Mouse (Mus musculus) activated CD4-positive, CD25-positive, alpha-beta regulatory T cell, adult 4 months (primary cell): ENCODE data around the gene Hp. TPM values are rescaled to one million over a fixed set of nuclear protein-coding genes. Genes with fewer than 3 reads are reported as not detected.

ENCODE experiments used
- ATAC-seq: one replicate; pipeline ENCODE4 v1.8.0; 2017
- polyA plus RNA-seq, 2 experiments: library from polyadenylated mRNA; unstranded; fragments of 100-300 nt; shearing (Covaris generic); gene quantifications; one replicate each; pipeline ENCODE4 v1.2.1; 2017

The Hp gene
- polyA plus RNA-seq: not detected

- no peak for ATAC-seq
Measured at GRCm38 (mm10) chr8:109578900-109579301, at the start of gene Hp. Gene Hp (minus strand): TSS chr8:109579172.

- ATAC-seq: no peak
Measured at GRCm38 (mm10) chr8:109628638-109629037, 49.7 kb upstream of the Hp start.

- no peak for ATAC-seq
Measured at GRCm38 (mm10) chr8:109615569-109615968, 36.6 kb upstream of the Hp start.

- ATAC-seq: peak; percentile 77
Measured at GRCm38 (mm10) chr8:109614243-109615210, 35.6 kb upstream of the Hp start, which contains the start of gene Pkd1l3. Gene Pkd1l3 (plus strand): TSS chr8:109614517.

GRCm38 (mm10) chr8:109609153-109609502 is 30.2 kb upstream of the Hp start:
- ATAC-seq: no peak

- ATAC-seq: peak; percentile 97
Measured at GRCm38 (mm10) chr8:109608271-109609152, 29.5 kb upstream of the Hp start, which contains the start of gene Dhodh. Gene Dhodh (minus strand): TSS chr8:109608673.

- no peak for ATAC-seq
Measured at GRCm38 (mm10) chr8:109607650-109608049, 28.7 kb upstream of the Hp start.

GRCm38 (mm10) chr8:109606725-109607124 is 27.8 kb upstream of the Hp start:
- no peak for ATAC-seq

GRCm38 (mm10) chr8:109595854-109596253 is 16.9 kb upstream of the Hp start:
- peak; percentile 54 for ATAC-seq

- no peak for ATAC-seq
Measured at GRCm38 (mm10) chr8:109593117-109593788, 14.3 kb upstream of the Hp start.

GRCm38 (mm10) chr8:109592164-109592563 is 13.2 kb upstream of the Hp start:
- ATAC-seq: no peak

- no peak for ATAC-seq
Measured at GRCm38 (mm10) chr8:109591367-109591766, 12.4 kb upstream of the Hp start.

- no peak for ATAC-seq
Measured at GRCm38 (mm10) chr8:109590901-109591300, 11.9 kb upstream of the Hp start.

GRCm38 (mm10) chr8:109586972-109587504 is 8.1 kb upstream of the Hp start:
- ATAC-seq: no peak

- no peak for ATAC-seq
Measured at GRCm38 (mm10) chr8:109585652-109586051, 6.7 kb upstream of the Hp start.

GRCm38 (mm10) chr8:109584830-109585229 is 5.9 kb upstream of the Hp start:
- ATAC-seq: no peak

- no peak for ATAC-seq
Measured at GRCm38 (mm10) chr8:109584293-109584692, 5.3 kb upstream of the Hp start.

GRCm38 (mm10) chr8:109576311-109576710 is 2.7 kb downstream of the Hp start:
- ATAC-seq: no peak

GRCm38 (mm10) chr8:109571139-109571538 is 7.8 kb downstream of the Hp start:
- ATAC-seq: no peak

GRCm38 (mm10) chr8:109565498-109566333 is 13.3 kb downstream of the Hp start, which contains the start of the genes Dhx38 and Txnl4b:
Gene Dhx38 (minus strand): TSS chr8:109565861.
Gene Txnl4b (plus strand): TSS chr8:109565892.
- peak; percentile 99 for ATAC-seq

GRCm38 (mm10) chr8:109564766-109565165 is 14.2 kb downstream of the Hp start:
- ATAC-seq: no peak
